Mouse (Mus musculus) myocyte (in vitro differentiated cells): Measurements from ENCODE around the gene Tcta. TPM values are rescaled to one million over a fixed set of nuclear protein-coding genes. Genes with fewer than 3 reads are reported as not detected.
A peak's percentile ranks its signal among the peaks of the same experiment; 100 is the strongest.

ENCODE experiments used
- H3K27me3 ChIP-seq: one replicate; pipeline ENCODE4 v1.6.1; 2011; ENCODE audit not compliant: control insufficient read depth, insufficient read depth, insufficient read length
- H3K36me3 ChIP-seq: one replicate; pipeline ENCODE4 v1.6.1; 2011; ENCODE audit not compliant: control insufficient read depth, insufficient read depth
- H3K4me2 ChIP-seq: one replicate; pipeline ENCODE4 v1.6.1; 2011; ENCODE audit warnings: low read depth, control low read depth
- H3K4me3 ChIP-seq: one replicate; pipeline ENCODE4 v1.5.1; 2011; ENCODE audit warnings: mild to moderate bottlenecking, control low read depth, moderate library complexity
- H3K79me2 ChIP-seq: one replicate; pipeline ENCODE4 v1.6.1; 2011; ENCODE audit not compliant: control insufficient read depth, insufficient read depth
- H3ac ChIP-seq: one replicate; pipeline ENCODE4 v1.6.1; 2011; ENCODE audit not compliant: control insufficient read depth, insufficient read length
- CEBPB ChIP-seq: IDR thresholded peaks from 2 replicates; pipeline ENCODE4 v1.6.1; 2011; ENCODE audit warnings: mild to moderate bottlenecking, moderate library complexity; ENCODE audit not compliant: poor library complexity, insufficient read depth, severe bottlenecking
- E2F4 ChIP-seq: IDR thresholded peaks from one replicate; pipeline ENCODE4 v1.6.1; 2011; ENCODE audit warnings: mild to moderate bottlenecking, control low read depth, moderate library complexity; ENCODE audit not compliant: insufficient read depth
- MAX ChIP-seq: IDR thresholded peaks from one replicate; pipeline ENCODE4 v1.6.1; 2011; ENCODE audit warnings: low read depth, mild to moderate bottlenecking, control low read depth
- MYOD1 ChIP-seq, 3 experiments: IDR thresholded peaks; one replicate each; pipeline ENCODE4 v1.6.1; 2011; ENCODE audit warnings: control low read depth in 2 of 3, low read depth in 2 of 3, mild to moderate bottlenecking in 2 of 3, moderate library complexity in 1 of 3; ENCODE audit not compliant: insufficient read length in 2 of 3, control insufficient read depth in 1 of 3
- MYOG ChIP-seq, 3 experiments: IDR thresholded peaks; one replicate each; pipeline ENCODE4 v1.6.1; 2011; ENCODE audit warnings: control low read depth in 2 of 3, low read depth in 2 of 3, mild to moderate bottlenecking in 2 of 3; ENCODE audit not compliant: insufficient read length in 2 of 3, control insufficient read depth in 1 of 3, insufficient read depth in 1 of 3
- POLR2A ChIP-seq: IDR thresholded peaks from one replicate; pipeline ENCODE4 v1.6.1; 2011; ENCODE audit warnings: low read depth, mild to moderate bottlenecking, control low read depth, moderate library complexity; ENCODE audit not compliant: insufficient read length
- POLR2AphosphoS2 ChIP-seq: IDR thresholded peaks from one replicate; pipeline ENCODE4 v1.6.1; 2011; ENCODE audit warnings: low read depth, control low read depth; ENCODE audit not compliant: insufficient read length
- REST ChIP-seq: IDR thresholded peaks from one replicate; pipeline ENCODE4 v1.6.1; 2011; ENCODE audit warnings: mild to moderate bottlenecking, control low read depth, moderate library complexity; ENCODE audit not compliant: insufficient read depth, insufficient read length
- SRF ChIP-seq: IDR thresholded peaks from one replicate; pipeline ENCODE4 v1.6.1; 2011; ENCODE audit warnings: low read depth; ENCODE audit not compliant: control insufficient read depth, insufficient read length
- TCF12 ChIP-seq: IDR thresholded peaks from one replicate; pipeline ENCODE4 v1.6.1; 2011; ENCODE audit warnings: mild to moderate bottlenecking, control low read depth; ENCODE audit not compliant: poor library complexity, insufficient read depth, severe bottlenecking
- TCF3 ChIP-seq: IDR thresholded peaks from one replicate; pipeline ENCODE4 v1.6.1; 2011; ENCODE audit warnings: low read depth, control low read depth; ENCODE audit not compliant: insufficient read length
- USF1 ChIP-seq: IDR thresholded peaks from one replicate; pipeline ENCODE4 v1.6.1; 2011; ENCODE audit warnings: low read depth, mild to moderate bottlenecking, control low read depth, moderate library complexity
- polyA plus RNA-seq: library from polyadenylated mRNA; unstranded; fragments of >200 nt; fragmentation: generic; extraction: Trizol; gene quantifications from one replicate; pipeline ENCODE4 v1.2.1, GENCODE M21; 2012; ENCODE audit warnings: missing spikeins

Gene Tcta
- polyA plus RNA-seq, 1 experiment, result 29.8 TPM

- H3K4me2 ChIP-seq, result peak overlapping the region; percentile 90
- peak overlapping the region; percentile 98 for H3ac ChIP-seq
- peak overlapping the region; percentile 87 for H3K4me3 ChIP-seq
- no peak for TF ChIP-seq TCF12
- no peak for TF ChIP-seq SRF
- TF ChIP-seq E2F4, result no peak
- peaks cover 22% of the 10 kb centered on the region for H3K36me3 ChIP-seq
- peaks cover 36% of the 10 kb centered on the region for H3K79me2 ChIP-seq
- no peaks in the 10 kb centered on the region for H3K27me3 ChIP-seq
These were observed 41.1 kb upstream of the Tcta start for GRCm38 (mm10) chr9:108347024-108347423.

DNA sequence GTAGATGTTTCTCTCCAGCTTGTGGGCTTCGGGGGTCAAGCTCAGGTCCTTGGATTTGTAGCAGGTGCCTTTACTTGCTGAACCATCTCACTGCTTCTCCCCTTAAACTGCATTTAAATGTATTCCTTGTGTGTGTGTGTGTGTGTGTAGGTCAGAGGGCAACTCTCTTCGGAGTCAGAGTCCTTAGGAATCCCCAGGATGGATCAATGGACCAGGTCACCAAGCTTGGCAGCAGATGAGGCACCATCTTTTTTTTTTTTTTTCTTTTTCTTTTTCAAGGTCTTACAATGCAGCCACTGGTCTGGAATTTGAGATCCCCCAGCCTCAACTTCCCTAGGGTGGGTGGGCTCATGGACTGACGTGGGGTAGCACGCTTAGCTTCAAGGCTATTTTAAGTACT lies 38.5 kb upstream of the Tcta start:
- H3K79me2 ChIP-seq, result peaks cover 26% of the 10 kb centered on the region
- no peaks in the 10 kb centered on the region for H3K36me3 ChIP-seq
- no peak overlapping the region for H3K4me2 ChIP-seq
- H3ac ChIP-seq, result no peak overlapping the region
- no peak for TF ChIP-seq MYOD1 (IDR thresholded peaks at IDR 0.05; ENCODE audit: control insufficient read depth in 1 of 3, insufficient read length in 2 of 3, low read depth in 2 of 3)
- TF ChIP-seq CEBPB, result no peak
- TF ChIP-seq MYOG (IDR thresholded peaks at IDR 0.05; ENCODE audit: control insufficient read depth in 1 of 3, insufficient read depth in 1 of 3, insufficient read length in 2 of 3, low read depth in 2 of 3), result no peak
- no peak for TF ChIP-seq POLR2A
- no peak for TF ChIP-seq SRF
- H3K4me3 ChIP-seq, result no peak overlapping the region
- H3K27me3 ChIP-seq, result no peaks in the 10 kb centered on the region

DNA sequence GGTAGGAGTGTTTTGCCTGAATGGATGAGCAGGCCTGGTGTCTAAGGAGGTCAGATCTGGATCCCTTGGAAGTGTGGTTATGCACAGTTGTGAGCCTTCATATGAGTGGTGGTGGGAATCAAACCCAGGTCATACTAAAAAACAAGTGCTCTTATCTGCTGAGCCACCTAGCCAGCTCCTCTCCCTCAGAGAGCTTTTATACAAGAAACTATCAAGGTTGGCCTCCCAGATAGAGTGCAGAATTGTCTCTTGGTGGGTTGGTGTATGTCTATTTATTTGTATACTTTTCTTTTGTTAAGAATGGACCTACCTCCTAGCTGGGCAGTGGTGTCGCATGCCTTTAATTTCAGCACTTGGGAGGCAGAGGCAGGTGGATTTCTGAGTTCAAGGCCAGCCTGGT lies 37.9 kb upstream of the Tcta start:
- Histone ChIP-seq H3ac (no peak overlapping the region), H3K36me3 (no peaks in the 10 kb centered on the region), H3K4me3 (no peak overlapping the region), H3K4me2 (no peak overlapping the region), H3K27me3 (no peaks in the 10 kb centered on the region), H3K79me2 (peaks cover 21% of the 10 kb centered on the region)
- TF ChIP-seq MYOD1 (IDR thresholded peaks at IDR 0.05; ENCODE audit: control insufficient read depth in 1 of 3, insufficient read length in 2 of 3, low read depth in 2 of 3) (no peak), TCF12 (no peak), REST (no peak), SRF (no peak), TCF3 (no peak), MYOG (IDR thresholded peaks at IDR 0.05; ENCODE audit: control insufficient read depth in 1 of 3, insufficient read depth in 1 of 3, insufficient read length in 2 of 3, low read depth in 2 of 3) (no peak), POLR2A (no peak), CEBPB (no peak), MAX (no peak), POLR2AphosphoS2 (no peak), E2F4 (no peak)

GRCm38 (mm10) chr9:108343331-108343730 lies 37.4 kb upstream of the Tcta start:
- TF ChIP-seq MAX, result no peak
- no peak for TF ChIP-seq MYOG (IDR thresholded peaks at IDR 0.05; ENCODE audit: control insufficient read depth in 1 of 3, insufficient read depth in 1 of 3, insufficient read length in 2 of 3, low read depth in 2 of 3)
- no peak for TF ChIP-seq POLR2A
- no peak overlapping the region for H3K4me3 ChIP-seq
- H3K27me3 ChIP-seq, result no peaks in the 10 kb centered on the region

GRCm38 (mm10) chr9:108342301-108342831 lies 36.4 kb upstream of the Tcta start:
- Histone ChIP-seq H3K4me3 (no peak overlapping the region), H3K36me3 (no peaks in the 10 kb centered on the region), H3ac (no peak overlapping the region), H3K27me3 (no peaks in the 10 kb centered on the region), H3K79me2 (peaks cover 12% of the 10 kb centered on the region), H3K4me2 (peak overlapping the region; percentile 94)
- TF ChIP-seq SRF, result no peak
- no peak for TF ChIP-seq REST
- no peak for TF ChIP-seq MAX
- TF ChIP-seq POLR2A, result no peak
- TF ChIP-seq E2F4, result no peak
- no peak for TF ChIP-seq USF1
- TF ChIP-seq MYOG (IDR thresholded peaks at IDR 0.05; ENCODE audit: control insufficient read depth in 1 of 3, insufficient read depth in 1 of 3, insufficient read length in 2 of 3, low read depth in 2 of 3), result no peak
- no peak for TF ChIP-seq CEBPB
- TF ChIP-seq TCF3, result no peak
- no peak for TF ChIP-seq TCF12
- no peak for TF ChIP-seq POLR2AphosphoS2
- no peak for TF ChIP-seq MYOD1 (IDR thresholded peaks at IDR 0.05; ENCODE audit: control insufficient read depth in 1 of 3, insufficient read length in 2 of 3, low read depth in 2 of 3)

More at GRCm38 (mm10) chr9:108343331-108343730, 37.4 kb upstream of the Tcta start:
- peaks cover 16% of the 10 kb centered on the region for H3K79me2 ChIP-seq
- H3K4me2 ChIP-seq, result no peak overlapping the region
- no peak overlapping the region for H3ac ChIP-seq
- no peaks in the 10 kb centered on the region for H3K36me3 ChIP-seq

GRCm38 (mm10) chr9:108341801-108342200 lies 35.8 kb upstream of the Tcta start:
- H3K4me2 ChIP-seq, result peak overlapping the region; percentile 94
- TF ChIP-seq MYOD1 (IDR thresholded peaks at IDR 0.05; ENCODE audit: control insufficient read depth in 1 of 3, insufficient read length in 2 of 3, low read depth in 2 of 3) (no peak), POLR2AphosphoS2 (peak; percentile 17), MAX (no peak)
- no peak overlapping the region for H3K4me3 ChIP-seq
- no peak overlapping the region for H3ac ChIP-seq
- H3K27me3 ChIP-seq, result no peaks in the 10 kb centered on the region
- no peaks in the 10 kb centered on the region for H3K36me3 ChIP-seq
- peaks cover 12% of the 10 kb centered on the region for H3K79me2 ChIP-seq
